ENCODE assay signal across 22 mouse cellular contexts in genomic region chr6:38892017-38892416, GRCm38 (mm10). TPM values are rescaled to one million over a fixed set of nuclear protein-coding genes. Genes with fewer than 3 reads are reported as not detected.
DNase-seq lines count a peak whose midpoint lies in the region; ATAC-seq lines count a peak whose summit lies in the region.
"Had no signal": no experiment of that assay in that cellular context is flagged by ENCODE, and none has a peak within 500 bp of the region (broad histone marks: within the 10 kb centered on the region; RNA-seq: fewer than 3 reads in every experiment).

No protein-coding gene starts in this region.

- 21% methylated on average over 2 of the region's 2 CpGs for WGBS in liver, embryonic 16.5 days (ENCODE audit: insufficient replicate concordance)
- WGBS in midbrain, embryonic 14.5 days, result 84% methylated on average over 2 of the region's 2 CpGs
- WGBS in forebrain, embryonic 14.5 days, result 81% methylated on average over 2 of the region's 2 CpGs

- peak; percentile 70 for DNase-seq in MEL-GATA-1-ER (ENCODE audit: extremely low read depth, low read depth)
- no peak for DNase-seq in adrenal gland, adult 2 months
- no peak for DNase-seq in spleen, postnatal 4 days (ENCODE audit: low spot score in 2 of 2)
- DNase-seq in midbrain, embryonic 14.5 days, result no peak
- DNase-seq in forebrain, embryonic 14.5 days (ENCODE audit: low spot score), result no peak
- DNase-seq: adrenal gland, postnatal 25 days; cerebellum, adult 18-20 months; cerebellum, postnatal 36 days; heart, postnatal 10 days; kidney, adult 2 months; kidney, postnatal 25 days; left cerebral cortex, postnatal 4 days; lung, postnatal 10 days; retina, postnatal 1 day; thymus, postnatal 25 days had no signal

- peaks cover 32% of the 10 kb centered on the region for H3K4me1 ChIP-seq in liver, embryonic 16.5 days (ENCODE audit: control insufficient read depth, low read depth, low read length)
- peaks cover under 1% of the 10 kb centered on the region; the same call in 1 of the 2 replicates for H3K4me1 ChIP-seq in midbrain, embryonic 14.5 days (ENCODE audit: control insufficient read depth, insufficient read depth, low read length)
- no peaks in the 10 kb centered on the region for H3K4me1 ChIP-seq in forebrain, embryonic 14.5 days (ENCODE audit: control insufficient read depth, insufficient read depth, low read length)

- peak overlapping the region; percentile 29 for H3K9ac ChIP-seq in liver, embryonic 16.5 days (ENCODE audit: low read depth, low read length)
- H3K9ac ChIP-seq in midbrain, embryonic 14.5 days (replicated peaks; ENCODE audit: low read length), result no peak overlapping the region
- H3K9ac ChIP-seq in forebrain, embryonic 14.5 days (ENCODE audit: low read length), result no peak overlapping the region
- H3K9ac ChIP-seq: forebrain, embryonic 13.5 days; hindbrain, embryonic 12.5 days had no signal

- no peaks in the 10 kb centered on the region for H3K9me3 ChIP-seq in liver, embryonic 16.5 days (replicated peaks; ENCODE audit: control insufficient read depth, low read length)
- H3K9me3 ChIP-seq in midbrain, embryonic 14.5 days (ENCODE audit: control insufficient read depth, low read length), result no peaks in the 10 kb centered on the region
- H3K9me3 ChIP-seq in forebrain, embryonic 14.5 days (replicated peaks; ENCODE audit: control insufficient read depth, low read length), result no peaks in the 10 kb centered on the region
- H3K9me3 ChIP-seq: forebrain, embryonic 13.5 days; hindbrain, embryonic 12.5 days had no signal

- peak overlapping the region; percentile 28 for H3K4me2 ChIP-seq in liver, embryonic 16.5 days (ENCODE audit: low read depth, low read length)
- H3K4me2 ChIP-seq in midbrain, embryonic 14.5 days (ENCODE audit: low read length), result no peak overlapping the region
- no peak overlapping the region for H3K4me2 ChIP-seq in forebrain, embryonic 14.5 days (ENCODE audit: low read length)
- H3K4me2 ChIP-seq: forebrain, embryonic 13.5 days; heart, embryonic 11.5 days; hindbrain, embryonic 12.5 days had no signal

- peak overlapping the region; percentile 60 for H3K27ac ChIP-seq in liver, embryonic 16.5 days (ENCODE audit: low read length)
- no peak overlapping the region for H3K27ac ChIP-seq in midbrain, embryonic 14.5 days (replicated peaks; ENCODE audit: low read depth, low read length)
- no peak overlapping the region for H3K27ac ChIP-seq in forebrain, embryonic 14.5 days (ENCODE audit: low read depth, low read length)
- H3K27ac ChIP-seq: forebrain, embryonic 13.5 days; hindbrain, embryonic 12.5 days; left cerebral cortex, adult 2 months had no signal

- H3K4me3 ChIP-seq in liver, embryonic 16.5 days (ENCODE audit: low read depth, low read length), result no peak overlapping the region
- H3K4me3 ChIP-seq in midbrain, embryonic 14.5 days (replicated peaks; ENCODE audit: low read depth, low read length), result no peak overlapping the region
- H3K4me3 ChIP-seq in forebrain, embryonic 14.5 days (ENCODE audit: low read depth, low read length), result no peak overlapping the region
- H3K4me3 ChIP-seq: forebrain, embryonic 13.5 days; hindbrain, embryonic 12.5 days; left cerebral cortex, adult 2 months had no signal

- H3K27me3 ChIP-seq in liver, embryonic 16.5 days (ENCODE audit: control insufficient read depth, insufficient read depth, low read depth, low read length), result no peaks in the 10 kb centered on the region
- no peaks in the 10 kb centered on the region for H3K27me3 ChIP-seq in midbrain, embryonic 14.5 days (ENCODE audit: control insufficient read depth, insufficient read depth, low read length)
- H3K27me3 ChIP-seq in forebrain, embryonic 14.5 days (replicated peaks; ENCODE audit: control insufficient read depth, insufficient read depth, low read length), result no peaks in the 10 kb centered on the region
- H3K27me3 ChIP-seq: forebrain, embryonic 13.5 days; hindbrain, embryonic 12.5 days had no signal

- H3K36me3 ChIP-seq in liver, embryonic 16.5 days (ENCODE audit: control insufficient read depth, insufficient read depth), result no peaks in the 10 kb centered on the region
- no peaks in the 10 kb centered on the region for H3K36me3 ChIP-seq in midbrain, embryonic 14.5 days (ENCODE audit: control insufficient read depth, insufficient read depth, low read length)
- no peaks in the 10 kb centered on the region for H3K36me3 ChIP-seq in forebrain, embryonic 14.5 days (ENCODE audit: control insufficient read depth, insufficient read depth, low read length)
- H3K36me3 ChIP-seq: hindbrain, embryonic 12.5 days had no signal

- peak; percentile 86 for ATAC-seq in granulocyte monocyte progenitor cell, adult 5-6 weeks (replicated peaks; ENCODE audit: poor library complexity, severe bottlenecking)
- ATAC-seq in liver, embryonic 16.5 days (ENCODE audit: low read depth), result peak; percentile 91
- no peak for ATAC-seq in midbrain, embryonic 14.5 days (ENCODE audit: low FRiP score, low TSS enrichment)
- no peak for ATAC-seq in forebrain, embryonic 14.5 days
- ATAC-seq: forebrain, embryonic 13.5 days; inflammation-experienced regulatory T-cells, adult 6 months had no signal

RNA-seq across cellular contexts. Expression of gene Hipk2, which starts 16.1 kb away (rescaled TPM):
- 51.0 and 55.5 TPM in 2 replicates for total RNA-seq in granulocyte monocyte progenitor cell, adult 5-6 weeks (2014; fragmentation: Nextera tagmentation)
- total RNA-seq in granulocyte monocyte progenitor cell, adult 5-6 weeks (2017), result 12.8 and 17.0 TPM in 2 replicates
- 17.5 and 19.8 TPM in 2 replicates for polyA plus RNA-seq in liver, embryonic 16.5 days (2015; fragmentation: Nextera tagmentation; extraction: Ambion mirVana)
- total RNA-seq in adrenal gland, adult 2 months (2021), result 100 to 1,000 TPM in 1 of 2 experiments, 10 to 100 TPM in 1; 98.6 to 163 TPM
- 85.1 and 97.1 TPM in 2 replicates for polyA plus RNA-seq in adrenal gland, adult 2 months (2012; rRNA removed)
- polyA plus RNA-seq in midbrain, embryonic 14.5 days (2014; fragmentation: Nextera tagmentation; extraction: Ambion mirVana), result 35.1 and 41.3 TPM in 2 replicates
- polyA plus RNA-seq in forebrain, embryonic 14.5 days (2014; fragmentation: Nextera tagmentation; extraction: Ambion mirVana), result 16.0 and 19.1 TPM in 2 replicates

RNA-seq across cellular contexts. Expression of gene Tbxas1, which starts 16.8 kb away (rescaled TPM):
- total RNA-seq in granulocyte monocyte progenitor cell, adult 5-6 weeks (2014; fragmentation: Nextera tagmentation), result 12.4 and 26.0 TPM in 2 replicates
- total RNA-seq in granulocyte monocyte progenitor cell, adult 5-6 weeks (2017), result 15.0 and 15.4 TPM in 2 replicates
- 10.8 and 12.8 TPM in 2 replicates for polyA plus RNA-seq in liver, embryonic 16.5 days (2015; fragmentation: Nextera tagmentation; extraction: Ambion mirVana)
- total RNA-seq in adrenal gland, adult 2 months (2021), result 1 to 10 TPM; 7.5 to 8.5 TPM
- polyA plus RNA-seq in adrenal gland, adult 2 months (2012; rRNA removed), result 3.3 and 4.0 TPM in 2 replicates
- polyA plus RNA-seq in midbrain, embryonic 14.5 days (2014; fragmentation: Nextera tagmentation; extraction: Ambion mirVana), result 0.69 and 1.6 TPM in 2 replicates
- polyA plus RNA-seq in forebrain, embryonic 14.5 days (2014; fragmentation: Nextera tagmentation; extraction: Ambion mirVana), result 1.2 and 1.6 TPM in 2 replicates

Comparison
In these comparisons a context has a peak if more than half of its experiments do, and no peak if none do; other contexts are left out.
1. ATAC-seq: peak in granulocyte monocyte progenitor cell, adult 5-6 weeks (single experiment) and liver, embryonic 16.5 days (single experiment); none in midbrain, embryonic 14.5 days (single experiment) and forebrain, embryonic 14.5 days (single experiment).